Mouse (Mus musculus) stomach, postnatal 0 days (tissue): ENCODE measurements around the gene Clec4n.
A peak's percentile ranks its signal among the peaks of the same experiment; 100 is the strongest.

Experiments
- CTCF ChIP-seq: IDR thresholded peaks from 2 replicates; pipeline ENCODE4 v1.5.1; 2016; ENCODE audit warnings: antibody characterized with exemption, low read depth, mild to moderate bottlenecking, moderate library complexity
- EP300 ChIP-seq: optimal IDR thresholded peaks from 2 replicates; pipeline ENCODE3; 2016; ENCODE audit warnings: antibody characterized with exemption

GRCm38 (mm10) chr6:123261555-123262161 is 32.0 kb downstream of the Clec4n start, which contains the start of gene Clec4d:
- TF ChIP-seq CTCF (peak; percentile 38), EP300 (no peak)
